Mouse (Mus musculus) gastrocnemius, adult 2 months (tissue): ENCODE measurements around the gene Acer3. TPM values are rescaled to one million over a fixed set of nuclear protein-coding genes. Genes with fewer than 3 reads are reported as not detected.
"Not testable (repeated sequence)": the region's sequence is repeated elsewhere in the genome, so short reads cannot be mapped to it uniquely, and the experiment has no call there.

Source experiments
- DNase-seq: peaks from one replicate; pipeline ENCODE4 v3.0.0; 2022
- H3K27ac ChIP-seq: fragments of 200-600 bp; 2 replicates; pipeline ENCODE4 v1.8.1; 2022; ENCODE audit warnings: mild to moderate bottlenecking
- H3K4me3 ChIP-seq: fragments of 200-600 bp; 2 replicates; pipeline ENCODE4 v1.8.1; 2022; ENCODE audit warnings: mild to moderate bottlenecking, moderate library complexity
- CTCF ChIP-seq: fragments of 200-600 bp; IDR thresholded peaks from 2 replicates; pipeline ENCODE4 v1.8.1; 2022; ENCODE audit warnings: antibody characterized with exemption, mild to moderate bottlenecking, moderate library complexity
- intact Hi-C: fragments of 180-260 bp; cut with DNase I; formaldehyde crosslinking; loops from one replicate; pipeline ENCODE4 v1.15.1; 2025
- total RNA-seq, 2 experiments: library from RNA; stranded (reverse); gene quantifications; 2 replicates each; pipeline ENCODE4 v1.2.3; 2021

Gene Acer3
- total RNA-seq, 2 experiments from 2014 or later = 4.0 to 5.3 TPM

GRCm38 (mm10) chr7:98200396-98200795 is 120.6 kb downstream of the Acer3 start:
- Histone ChIP-seq H3K27ac (no peak overlapping the region), H3K4me3 (no peak overlapping the region)
- TF ChIP-seq CTCF = no peak
- intact Hi-C loops = no loop called here
- DNase-seq = no peak

GRCm38 (mm10) chr7:98199381-98199780 is 121.6 kb downstream of the Acer3 start, which contains the start of gene B3gnt6:
Gene B3gnt6, minus strand, starts transcription at chr7:98199481.
- intact Hi-C loops = no loop called here
- DNase-seq = no peak
- no peak for TF ChIP-seq CTCF
- H3K4me3 ChIP-seq = no peak within 1 kb of the TSS
- no peak within 1 kb of the TSS for H3K27ac ChIP-seq

GRCm38 (mm10) chr7:98195151-98195801 is 125.7 kb downstream of the Acer3 start:
- H3K4me3 ChIP-seq = no peak overlapping the region
- no peak for DNase-seq
- H3K27ac ChIP-seq = no peak overlapping the region
- intact Hi-C loops = no loop called here
- no peak for TF ChIP-seq CTCF

GRCm38 (mm10) chr7:98194026-98194792 is 126.8 kb downstream of the Acer3 start:
- H3K4me3 ChIP-seq = peak overlapping the region; percentile 65
- intact Hi-C loops = loop anchor here (5.0 kb wide), 1 partner anchor 37 kb away; no protein-coding TSS in a partner anchor
- H3K27ac ChIP-seq = no peak overlapping the region
- TF ChIP-seq CTCF = no peak
- no peak for DNase-seq

- Histone ChIP-seq H3K4me3 (peak overlapping the region; percentile 65), H3K27ac (no peak overlapping the region)
- TF ChIP-seq CTCF = peak; percentile 48
- no peak for DNase-seq
- intact Hi-C loops = loop anchor here (5.0 kb wide), 1 partner anchor 36 kb away; no protein-coding TSS in a partner anchor
Measured at GRCm38 (mm10) chr7:98193515-98194025, 127.4 kb downstream of the Acer3 start.

- Histone ChIP-seq H3K27ac (no peak overlapping the region), H3K4me3 (no peak overlapping the region)
- DNase-seq = peak; percentile 54
- peak; percentile 51 for TF ChIP-seq CTCF
- intact Hi-C loops = loop anchor here (5.0 kb wide), 1 partner anchor 34 kb away; no protein-coding TSS in a partner anchor
Measured at GRCm38 (mm10) chr7:98191571-98192250, 129.3 kb downstream of the Acer3 start.

- DNase-seq = no peak
- intact Hi-C loops = loop anchor here (5.0 kb wide), 1 partner anchor 33 kb away; no protein-coding TSS in a partner anchor
- peak; percentile 46 for TF ChIP-seq CTCF
- no peak overlapping the region for H3K4me3 ChIP-seq
- no peak overlapping the region for H3K27ac ChIP-seq
Measured at GRCm38 (mm10) chr7:98190578-98190977, 130.4 kb downstream of the Acer3 start.

- Histone ChIP-seq H3K4me3 (no peak overlapping the region), H3K27ac (no peak overlapping the region)
- DNase-seq = no peak
- intact Hi-C loops = loop anchor here (5.0 kb wide), 1 partner anchor 32 kb away; no protein-coding TSS in a partner anchor
- no peak for TF ChIP-seq CTCF
Measured at GRCm38 (mm10) chr7:98189745-98190144, 131.3 kb downstream of the Acer3 start.

- Histone ChIP-seq H3K27ac (no peak overlapping the region), H3K4me3 (no peak overlapping the region)
- DNase-seq = no peak
- intact Hi-C loops = no loop called here
- TF ChIP-seq CTCF = no peak
Measured at GRCm38 (mm10) chr7:98188680-98189079, 132.3 kb downstream of the Acer3 start.

- intact Hi-C loops = no loop called here
- Histone ChIP-seq H3K27ac (no peak overlapping the region), H3K4me3 (no peak overlapping the region)
- no peak for DNase-seq
- TF ChIP-seq CTCF = no peak
Measured at GRCm38 (mm10) chr7:98188238-98188637, 132.8 kb downstream of the Acer3 start.

GRCm38 (mm10) chr7:98187332-98187731 is 133.7 kb downstream of the Acer3 start:
- H3K27ac ChIP-seq, H3K4me3 ChIP-seq, DNase-seq, intact Hi-C loops: not testable (repeated sequence)

GRCm38 (mm10) chr7:98186637-98187036 is 134.4 kb downstream of the Acer3 start:
- intact Hi-C loops = no loop called here
- no peak overlapping the region for H3K27ac ChIP-seq
- no peak overlapping the region for H3K4me3 ChIP-seq
- TF ChIP-seq CTCF = no peak
- DNase-seq = no peak

GRCm38 (mm10) chr7:98185326-98185725 is 135.7 kb downstream of the Acer3 start:
- intact Hi-C loops = no loop called here
- Histone ChIP-seq H3K4me3 (no peak overlapping the region), H3K27ac (peak overlapping the region; percentile 3; the same call in 1 of the 2 replicates)
- peak; percentile 63 for DNase-seq
- no peak for TF ChIP-seq CTCF
